In genomic region chr15:81586466-81586865, GRCm38 (mm10) we compare ENCODE assay signal across 8 mouse cellular contexts. TPM values are rescaled to one million over a fixed set of nuclear protein-coding genes. Genes with fewer than 3 reads are reported as not detected.
DNase-seq lines count a peak whose midpoint lies in the region; ATAC-seq and TF ChIP-seq lines count a peak whose summit lies in the region.

No protein-coding gene starts in this region.

- H3K27me3 ChIP-seq in hindbrain, embryonic 15.5 days, result no peaks in the 10 kb centered on the region
- no peaks in the 10 kb centered on the region for H3K27me3 ChIP-seq in midbrain, embryonic 13.5 days

- no peak for ATAC-seq in hindbrain, embryonic 15.5 days (ENCODE audit: low FRiP score, low read depth)
- no peak for ATAC-seq in midbrain, embryonic 13.5 days
- no peak for ATAC-seq in CD4-positive, CD25-positive, alpha-beta regulatory T cell, adult 4 months

- peak overlapping the region; percentile 70 for H3K4me3 ChIP-seq in layer of hippocampus, adult 2 months
- peak overlapping the region; percentile 89 for H3K4me3 ChIP-seq in cortical plate, adult 2 months (ENCODE audit: insufficient read depth, low read length)
- H3K4me3 ChIP-seq in hindbrain, embryonic 15.5 days, result peak overlapping the region; percentile 97
- peak overlapping the region; percentile 98 for H3K4me3 ChIP-seq in midbrain, embryonic 13.5 days (replicated peaks)

- under 1% methylated on average over 27 of the region's 28 CpGs for WGBS in hindbrain, embryonic 15.5 days
- WGBS in midbrain, embryonic 13.5 days, result under 1% methylated on average over 28 of the region's 28 CpGs

- H3K27ac ChIP-seq in layer of hippocampus, adult 2 months, result peak overlapping the region; percentile 100
- H3K27ac ChIP-seq in cortical plate, adult 2 months (ENCODE audit: insufficient read depth, low read length), result peak overlapping the region; percentile 100
- H3K27ac ChIP-seq in hindbrain, embryonic 15.5 days (replicated peaks), result peak overlapping the region; percentile 100
- H3K27ac ChIP-seq in midbrain, embryonic 13.5 days, result peak overlapping the region; percentile 100

- TF ChIP-seq POLR2A in cortical plate, adult 2 months (IDR thresholded peaks at IDR 0.05; ENCODE audit: extremely low read depth, insufficient read depth, low read length), result no peak

- H3K4me1 ChIP-seq in cortical plate, adult 2 months (ENCODE audit: control insufficient read depth, insufficient read depth, low read length), result no peaks in the 10 kb centered on the region; the same call in 1 of the 2 replicates
- H3K4me1 ChIP-seq in hindbrain, embryonic 15.5 days (replicated peaks), result peaks cover 33% of the 10 kb centered on the region
- peaks cover 43% of the 10 kb centered on the region for H3K4me1 ChIP-seq in midbrain, embryonic 13.5 days (replicated peaks)

- peak overlapping the region; percentile 100 for H3K9ac ChIP-seq in hindbrain, embryonic 15.5 days
- H3K9ac ChIP-seq in midbrain, embryonic 13.5 days (replicated peaks), result peak overlapping the region; percentile 100

- H3K9me3 ChIP-seq in hindbrain, embryonic 15.5 days, result no peaks in the 10 kb centered on the region
- no peaks in the 10 kb centered on the region for H3K9me3 ChIP-seq in midbrain, embryonic 13.5 days

- no peaks in the 10 kb centered on the region for H3K36me3 ChIP-seq in hindbrain, embryonic 15.5 days
- H3K36me3 ChIP-seq in midbrain, embryonic 13.5 days, result peaks cover 4% of the 10 kb centered on the region; the same call in 1 of the 2 replicates

- peak overlapping the region; percentile 73 for H3K4me2 ChIP-seq in hindbrain, embryonic 15.5 days
- H3K4me2 ChIP-seq in midbrain, embryonic 13.5 days (replicated peaks), result peak overlapping the region; percentile 92

- DNase-seq in layer of hippocampus, adult 2 months (ENCODE audit: low spot score in 2 of 2), result peak in 1 of 2 experiments; percentile 26
- no peak for DNase-seq in layer of hippocampus, adult 11-12 months (ENCODE audit: low spot score)
- no peak for DNase-seq in adrenal gland, postnatal 36 days
- no peak for DNase-seq in spleen, postnatal 4 days (ENCODE audit: low spot score in 2 of 2)

- TF ChIP-seq CTCF in layer of hippocampus, adult 2 months (conservative IDR thresholded peaks at IDR 0.05), result no peak
- TF ChIP-seq CTCF in cortical plate, adult 2 months (IDR thresholded peaks at IDR 0.05; ENCODE audit: extremely low read depth, insufficient read depth, low read length), result no peak

RNA-seq across cellular contexts. Expression of gene Ep300, which starts 1.3 kb away (rescaled TPM):
- 10 to 100 TPM; 67.8 to 68.4 TPM for total RNA-seq in layer of hippocampus, adult 2 months (2021)
- polyA plus RNA-seq in cortical plate, adult 2 months (2012; rRNA removed), result 27.5 and 28.8 TPM in 2 replicates
- polyA plus RNA-seq in hindbrain, embryonic 15.5 days (2015; fragmentation: Nextera tagmentation; extraction: Ambion mirVana), result 19.5 and 21.9 TPM in 2 replicates
- 22.8 and 25.3 TPM in 2 replicates for polyA plus RNA-seq in midbrain, embryonic 13.5 days (2015; fragmentation: Nextera tagmentation; extraction: Ambion mirVana)
- total RNA-seq in adrenal gland, postnatal 36 days (2021), result 10 to 100 TPM; 69.0 to 69.7 TPM
- polyA plus RNA-seq in CD4-positive, CD25-positive, alpha-beta regulatory T cell, adult 4 months (2017; shearing (Covaris generic)), result 10 to 100 TPM; 15.9 to 18.2 TPM
